Mouse (Mus musculus) olfactory bulb, adult 2 months (tissue): ENCODE measurements around the gene Med29.

Experiments
- CTCF ChIP-seq: fragments of 200-500 bp; IDR thresholded peaks from 2 replicates; pipeline ENCODE4 v1.5.1; 2012; ENCODE audit warnings: low read depth, mild to moderate bottlenecking, low read length, moderate library complexity; ENCODE audit not compliant: insufficient read depth
- POLR2A ChIP-seq: fragments of 200-500 bp; IDR thresholded peaks from 2 replicates; pipeline ENCODE4 v1.6.1; 2012; ENCODE audit warnings: mild to moderate bottlenecking, low read depth, low read length, moderate library complexity; ENCODE audit not compliant: insufficient read depth

DNA sequence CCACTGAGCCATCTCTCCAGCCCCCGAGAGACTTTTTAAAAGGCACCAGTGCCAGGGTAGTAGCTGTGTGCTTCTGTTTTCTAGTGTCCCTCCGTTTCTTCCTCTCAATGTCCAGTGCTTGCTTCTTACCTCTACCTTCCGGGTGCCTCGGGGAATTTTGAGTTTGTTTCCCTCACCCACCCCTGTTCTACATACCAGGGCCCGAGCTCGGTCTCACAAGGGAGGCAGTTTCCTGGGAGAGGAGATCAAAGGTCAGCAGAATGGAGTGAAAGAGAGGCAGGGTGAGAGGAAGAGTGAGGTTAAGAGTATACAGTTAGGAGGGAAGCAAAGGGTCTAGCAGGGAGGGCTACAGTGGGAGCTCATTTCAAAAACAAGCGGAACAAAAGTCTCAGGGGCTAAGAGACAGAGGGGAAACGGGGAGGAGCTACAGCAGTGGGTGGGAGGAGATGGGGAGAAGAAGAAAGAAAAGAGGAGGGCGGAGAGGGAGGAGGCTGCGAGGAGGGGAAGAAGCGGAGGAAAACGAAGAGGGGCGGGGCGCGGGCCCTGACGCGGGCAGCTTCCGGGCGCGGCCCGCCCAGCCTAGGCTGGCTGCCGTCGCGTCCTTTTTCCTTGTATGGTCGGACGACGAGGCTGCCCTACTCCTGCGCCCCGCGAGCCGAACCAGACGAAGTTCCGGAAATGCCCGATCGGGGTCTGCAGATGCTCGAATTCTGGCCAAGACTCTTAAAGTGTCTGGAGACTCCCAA lies 17.2 kb downstream of the Med29 start:
- TF ChIP-seq POLR2A (no peak), CTCF (no peak)
